Mouse (Mus musculus) olfactory bulb, adult 2 months (tissue): ENCODE results near the gene Tnni2. TPM values are rescaled to one million over a fixed set of nuclear protein-coding genes. Genes with fewer than 3 reads are reported as not detected.
A peak's percentile ranks its signal among the peaks of the same experiment; 100 is the strongest.

Experiments used
- H3K27ac ChIP-seq: fragments of 200-500 bp; 2 replicates; pipeline ENCODE4 v1.5.1; 2012; ENCODE audit warnings: low read depth, low read length; ENCODE audit not compliant: insufficient read depth
- H3K4me1 ChIP-seq: fragments of 200-500 bp; 2 replicates; pipeline ENCODE4 v1.6.1; 2012; ENCODE audit warnings: low read length; ENCODE audit not compliant: control insufficient read depth, insufficient read depth
- H3K4me3 ChIP-seq: fragments of 200-500 bp; 2 replicates; pipeline ENCODE4 v1.5.1; 2012; ENCODE audit warnings: mild to moderate bottlenecking, low read depth, low read length, moderate library complexity; ENCODE audit not compliant: insufficient read depth
- CTCF ChIP-seq: fragments of 200-500 bp; IDR thresholded peaks from 2 replicates; pipeline ENCODE4 v1.5.1; 2012; ENCODE audit warnings: low read depth, mild to moderate bottlenecking, low read length, moderate library complexity; ENCODE audit not compliant: insufficient read depth
- POLR2A ChIP-seq: fragments of 200-500 bp; IDR thresholded peaks from 2 replicates; pipeline ENCODE4 v1.6.1; 2012; ENCODE audit warnings: mild to moderate bottlenecking, low read depth, low read length, moderate library complexity; ENCODE audit not compliant: insufficient read depth
- WGBS: fragments of 180-500 bp; shearing (Covaris S2); methylation state at CpG from one replicate; pipeline ENCODE4 v1.1.7; 2018; 5-methylcytosine and 5-hydroxymethylcytosine counted together
- polyA plus RNA-seq: library from polyadenylated mRNA; stranded (reverse); fragments of >200 nt; gene quantifications from 2 replicates; pipeline ENCODE4 v1.2.4, GENCODE M21; 2012; ENCODE audit warnings: low replicate concordance; ENCODE audit not compliant: missing spikeins, insufficient read depth, insufficient read length

Tnni2 gene
- polyA plus RNA-seq, 1 experiment, result not detected

DNA sequence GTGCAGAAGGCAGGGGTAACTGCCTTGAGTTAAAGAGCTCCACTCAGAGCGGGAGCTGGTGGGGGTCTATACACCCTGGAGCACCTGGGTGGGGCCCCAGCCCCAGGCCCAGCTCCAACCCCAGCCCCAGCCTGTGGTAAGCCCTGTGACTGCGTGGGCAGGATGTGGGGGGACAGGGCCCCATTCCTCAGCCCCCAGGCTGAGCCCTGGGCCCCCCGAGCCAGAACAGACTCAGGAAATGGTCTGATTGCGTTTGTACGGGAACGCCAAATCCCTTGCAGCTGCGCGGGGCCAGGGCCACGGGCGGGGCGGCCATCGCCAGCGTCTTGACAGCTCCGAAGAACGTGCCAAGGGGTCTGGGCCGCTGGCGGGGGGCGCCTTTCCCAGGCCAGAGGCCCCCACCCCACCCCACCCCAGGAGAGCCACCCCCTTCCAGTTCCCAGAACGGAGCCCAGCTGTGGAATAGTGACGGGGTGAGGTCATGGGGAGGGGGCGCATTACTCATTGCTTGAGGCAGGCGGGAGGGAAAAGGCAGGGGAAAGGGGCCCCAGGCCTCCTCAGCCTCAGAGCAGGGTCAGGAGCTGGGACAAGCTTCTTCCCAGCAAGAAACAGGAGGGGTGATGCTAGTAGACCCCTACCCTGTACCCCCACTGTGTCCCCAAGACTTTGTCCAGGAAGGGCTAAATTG lies 40.1 kb downstream of the Tnni2 start:
- Histone ChIP-seq H3K4me1 (peaks cover 11% of the 10 kb centered on the region), H3K4me3 (peak overlapping the region; percentile 24; the same call in 1 of the 2 replicates), H3K27ac (no peak overlapping the region)
- TF ChIP-seq POLR2A (no peak), CTCF (no peak)
- 7% methylated on average over 21 of the region's 22 CpGs for WGBS

DNA sequence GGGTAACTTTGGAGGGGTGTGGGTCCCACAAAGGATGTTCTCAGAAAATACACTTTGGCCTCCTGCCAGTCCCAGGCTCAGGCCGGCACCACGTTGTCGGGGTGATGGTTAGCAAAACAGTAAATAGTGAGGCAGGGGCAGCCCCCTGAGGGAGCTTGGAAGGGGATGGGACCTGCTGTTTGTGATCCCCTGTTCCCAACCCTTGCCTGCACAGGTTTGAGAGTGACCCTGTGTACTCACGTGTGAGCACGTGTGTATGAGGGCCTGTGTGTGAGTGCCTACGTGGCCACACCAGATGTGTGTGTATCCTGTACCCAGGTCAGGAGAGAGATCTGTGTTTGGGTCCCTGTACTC lies 40.6 kb downstream of the Tnni2 start:
- 63% methylated on average over 6 of the region's 6 CpGs for WGBS
- no peak overlapping the region for H3K27ac ChIP-seq
- TF ChIP-seq CTCF (no peak), POLR2A (no peak)

DNA sequence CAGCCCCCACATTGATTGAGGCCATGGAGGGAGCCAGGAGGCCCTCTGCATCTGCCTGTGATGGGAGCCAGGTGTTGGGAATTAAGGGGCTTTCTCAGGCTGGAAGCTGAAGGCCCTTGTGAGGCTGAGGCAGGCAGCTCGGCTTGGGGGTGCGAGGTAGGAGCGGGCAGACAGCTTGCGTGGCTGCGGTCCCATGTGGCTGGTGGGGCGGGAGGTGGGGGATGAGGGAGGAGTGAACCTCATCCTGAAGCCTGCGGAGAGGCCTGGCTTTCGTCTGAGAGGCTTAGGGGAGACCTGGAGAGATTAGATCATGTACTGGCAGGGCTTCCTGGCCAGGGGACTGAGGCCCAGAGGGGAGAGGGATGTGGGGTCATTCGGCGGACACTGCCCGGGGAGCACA lies 41.5 kb downstream of the Tnni2 start:
- Histone ChIP-seq H3K4me3 (no peak overlapping the region), H3K4me1 (peaks cover 11% of the 10 kb centered on the region), H3K27ac (no peak overlapping the region)
- 77% methylated on average over 11 of the region's 11 CpGs for WGBS
- TF ChIP-seq POLR2A, result no peak
- no peak for TF ChIP-seq CTCF

More for the DNA sequence above, 40.6 kb downstream of the Tnni2 start:
- Histone ChIP-seq H3K4me3 (no peak overlapping the region), H3K4me1 (peaks cover 11% of the 10 kb centered on the region)

DNA sequence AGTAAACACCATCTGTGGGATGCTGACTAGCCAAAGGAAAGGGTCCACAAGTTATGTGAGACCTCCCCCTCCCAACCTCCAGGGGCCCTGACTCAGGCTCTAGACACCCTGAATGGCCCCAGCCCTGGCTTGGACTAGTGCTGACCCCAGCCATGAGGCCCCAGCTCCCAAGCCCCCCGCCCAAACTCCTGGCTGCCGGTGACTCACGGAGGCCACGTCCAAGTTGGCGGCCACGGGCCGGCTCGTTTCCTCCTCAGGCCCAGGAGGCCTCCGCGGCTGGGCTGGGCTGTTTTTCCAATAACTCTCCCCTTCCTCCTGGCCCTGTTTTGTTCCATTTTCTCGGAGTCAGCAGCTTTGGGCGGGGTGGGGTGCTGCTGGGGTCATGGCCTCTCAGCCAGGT lies 43.2 kb downstream of the Tnni2 start:
- 81% methylated on average over 12 of the region's 12 CpGs for WGBS
- Histone ChIP-seq H3K4me1 (peaks cover 11% of the 10 kb centered on the region), H3K4me3 (no peak overlapping the region), H3K27ac (no peak overlapping the region)
- TF ChIP-seq CTCF, result no peak
- TF ChIP-seq POLR2A, result no peak

DNA sequence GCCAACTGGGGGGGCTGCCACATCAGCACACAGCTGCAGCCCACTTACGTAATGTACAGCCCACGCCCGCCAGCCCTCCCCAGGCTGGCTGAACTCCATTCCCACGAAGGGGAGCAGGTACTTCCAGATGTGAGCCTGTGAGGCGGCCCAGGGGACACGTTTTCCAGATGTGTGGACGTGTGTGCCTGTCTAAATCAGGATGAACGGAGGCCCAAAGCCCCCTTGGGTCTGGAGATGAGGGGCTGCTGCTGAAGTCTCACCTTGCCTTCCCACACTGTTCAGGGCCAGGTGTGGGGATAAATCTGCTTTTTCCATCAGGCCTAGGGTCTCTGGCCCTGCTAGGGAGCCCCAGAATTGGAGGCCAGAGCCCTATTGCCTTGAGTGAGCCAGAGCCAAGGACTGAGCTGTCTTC lies 45.1 kb downstream of the Tnni2 start:
- Histone ChIP-seq H3K4me1 (peaks cover 5% of the 10 kb centered on the region), H3K27ac (no peak overlapping the region), H3K4me3 (no peak overlapping the region)
- 92% methylated on average over 8 of the region's 8 CpGs for WGBS
- TF ChIP-seq CTCF (no peak), POLR2A (no peak)

DNA sequence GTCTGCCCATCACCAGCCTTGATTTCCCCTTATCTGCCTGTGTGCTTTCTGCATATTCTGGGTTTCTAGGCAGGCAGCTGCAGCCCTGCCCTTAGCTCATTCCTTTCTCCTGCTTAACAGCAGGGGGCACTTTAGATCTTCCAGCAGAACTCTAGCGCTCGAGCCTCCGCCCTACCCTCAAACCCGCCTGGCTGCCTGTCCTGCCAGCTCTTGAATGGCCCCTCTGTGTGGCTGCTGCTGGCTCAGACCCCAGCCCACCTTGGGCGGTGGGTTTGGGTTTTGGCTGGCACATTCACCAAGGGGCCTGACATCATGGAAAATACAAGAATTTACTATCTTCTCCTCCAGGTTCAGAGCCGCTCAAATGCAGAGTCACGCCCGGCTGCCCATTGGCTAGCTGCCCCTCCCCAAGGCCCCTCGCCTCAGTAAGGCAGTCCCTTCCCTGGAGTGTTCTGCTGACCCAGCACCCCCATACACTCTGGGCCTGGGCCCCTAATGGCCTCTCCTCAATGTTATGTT lies 45.8 kb downstream of the Tnni2 start:
- no peak overlapping the region for H3K27ac ChIP-seq
- WGBS, result 17% methylated on average over 9 of the region's 9 CpGs
- no peaks in the 10 kb centered on the region for H3K4me1 ChIP-seq
- TF ChIP-seq CTCF, result peak; percentile 24; the same call in 1 of the 2 replicates
- no peak for TF ChIP-seq POLR2A
- no peak overlapping the region for H3K4me3 ChIP-seq

DNA sequence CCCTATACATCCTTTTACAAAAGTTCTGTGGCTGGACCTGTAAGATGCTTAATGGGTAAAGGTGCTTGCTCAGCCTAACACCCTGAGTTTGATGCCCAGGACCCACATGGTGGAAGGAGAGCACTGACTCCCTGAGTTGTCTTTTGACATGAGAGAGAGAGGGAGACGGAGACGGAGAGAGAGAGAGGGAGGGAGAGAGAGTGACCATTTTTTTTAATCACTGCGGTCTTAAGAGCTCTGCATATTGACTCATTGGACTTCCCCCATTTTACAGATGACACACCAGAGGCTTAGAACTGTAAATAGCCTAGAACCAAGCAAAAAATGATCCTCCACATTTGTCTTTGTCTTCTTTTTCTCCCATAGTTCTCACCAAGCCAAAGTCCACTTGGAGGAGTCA lies 46.4 kb downstream of the Tnni2 start:
- 94% methylated on average over 3 of the region's 3 CpGs for WGBS
- no peak for TF ChIP-seq CTCF
- no peak for TF ChIP-seq POLR2A
- no peaks in the 10 kb centered on the region for H3K4me1 ChIP-seq
- H3K27ac ChIP-seq, result no peak overlapping the region
- no peak overlapping the region for H3K4me3 ChIP-seq

DNA sequence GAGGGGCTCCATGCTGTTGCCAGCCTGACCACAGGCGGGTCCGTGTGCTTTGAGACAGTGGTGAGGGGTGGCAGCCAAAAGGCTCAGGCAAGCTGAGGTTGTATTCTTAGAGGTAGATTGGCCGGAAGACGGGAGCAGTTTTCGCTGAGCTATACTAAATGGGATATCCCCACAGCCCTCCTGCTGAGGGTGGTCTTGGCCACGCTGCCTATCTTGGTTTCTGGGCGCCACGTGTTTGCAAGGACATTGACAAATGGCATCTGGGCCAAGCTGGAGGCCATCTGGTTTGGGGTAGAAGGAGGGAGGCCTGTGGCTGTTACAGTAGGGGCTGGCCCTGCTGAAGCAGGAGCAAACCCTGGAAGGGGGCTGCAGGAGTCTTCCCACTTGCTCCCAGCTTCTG lies 51.9 kb downstream of the Tnni2 start:
- Histone ChIP-seq H3K4me3 (no peak overlapping the region), H3K27ac (no peak overlapping the region), H3K4me1 (no peaks in the 10 kb centered on the region)
- 93% methylated on average over 8 of the region's 8 CpGs for WGBS
- TF ChIP-seq CTCF (no peak), POLR2A (no peak)

Other genes with a start within 250 kb of the Tnni2 start
- gene Krtap5-3, start 240.4 kb upstream of the Tnni2 start, polyA plus RNA-seq, result not detected in 2 replicates
- gene Gm7579, start 229.9 kb upstream of the Tnni2 start, polyA plus RNA-seq, result not detected in 2 replicates
- gene Krtap5-5, start 211.8 kb upstream of the Tnni2 start, polyA plus RNA-seq, result not detected in 2 replicates
- gene Gm40460, start 200.7 kb upstream of the Tnni2 start, polyA plus RNA-seq, result not detected in 2 replicates
- gene Gm2431, start 183.5 kb upstream of the Tnni2 start, polyA plus RNA-seq, result not detected in 2 replicates
- gene Gm4559, start 167.4 kb upstream of the Tnni2 start, polyA plus RNA-seq, result not detected in 2 replicates
- gene Krtap5-1, start 144.7 kb upstream of the Tnni2 start, polyA plus RNA-seq, result not detected in 2 replicates
- gene Krtap5-4, start 138.3 kb upstream of the Tnni2 start, polyA plus RNA-seq, result not detected in 2 replicates
- not detected in 2 replicates for gene Ifitm10, start 68.1 kb upstream of the Tnni2 start, polyA plus RNA-seq
- gene Gm49369, start 59.1 kb upstream of the Tnni2 start, polyA plus RNA-seq, result not detected in 2 replicates
- 266 and 290 TPM in 2 replicates for gene Ctsd, start 53.8 kb upstream of the Tnni2 start, polyA plus RNA-seq
- gene Syt8, start 7.0 kb upstream of the Tnni2 start, polyA plus RNA-seq, result not detected in 2 replicates
- gene Lsp1, start 19.0 kb downstream of the Tnni2 start, polyA plus RNA-seq, result not detected in 2 replicates
- not detected in 2 replicates for gene Tnnt3, start 57.0 kb downstream of the Tnni2 start, polyA plus RNA-seq
- not detected in 2 replicates for gene Mrpl23, start 90.9 kb downstream of the Tnni2 start, polyA plus RNA-seq
- gene Igf2, start 225.0 kb downstream of the Tnni2 start, polyA plus RNA-seq, result not detected in 2 replicates
- not detected in 2 replicates for gene Gm49394, start 228.1 kb downstream of the Tnni2 start, polyA plus RNA-seq